8 mouse cellular contexts compared by ENCODE assay signal in the genomic region with DNA sequence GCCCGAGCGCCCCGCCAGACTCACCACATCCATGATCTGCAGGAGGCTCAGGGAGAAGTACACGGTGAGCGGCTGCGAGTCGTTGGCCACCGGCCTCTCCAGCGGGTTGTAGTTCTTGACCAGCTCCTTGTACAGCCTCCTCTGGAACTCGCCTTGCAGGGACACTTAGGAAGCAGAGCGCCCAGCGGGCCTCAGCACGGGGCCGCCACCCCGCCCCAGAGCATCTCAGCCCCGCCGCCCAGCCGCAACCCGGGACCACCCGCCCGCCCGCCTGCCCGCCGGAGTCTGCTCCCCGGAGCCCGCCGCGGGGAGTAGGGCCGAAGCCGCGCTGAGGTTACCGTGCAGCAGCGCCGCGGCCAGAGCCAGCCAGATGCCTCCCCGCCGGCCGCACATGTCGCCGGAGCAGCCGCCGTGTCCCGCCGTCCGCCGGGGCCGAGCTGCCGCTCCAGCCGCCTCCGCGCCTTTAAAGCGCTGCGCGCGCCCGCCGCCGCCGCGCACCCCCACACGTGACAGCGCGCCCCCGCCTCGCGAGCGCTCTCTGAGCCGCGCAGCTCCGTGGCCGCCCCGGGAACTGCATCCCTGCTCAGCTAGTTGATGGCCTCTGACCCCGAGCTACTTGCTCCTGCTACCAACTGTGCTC. TPM values are rescaled to one million over a fixed set of nuclear protein-coding genes. Genes with fewer than 3 reads are reported as not detected.
DNase-seq lines count a peak whose midpoint lies in the region; ATAC-seq and TF ChIP-seq lines count a peak whose summit lies in the region.

Chrna7 (minus strand) TSS at position 486 of the 640 bp plus-strand sequence.

- H3K4me2 ChIP-seq in liver, embryonic 14.5 days (ENCODE audit: low read depth), result peak within 1 kb of the TSS; percentile 54
- peak within 1 kb of the TSS; percentile 97 for H3K4me2 ChIP-seq in neural tube, embryonic 15.5 days

- H3K4me1 ChIP-seq in ES-Bruce4 (ENCODE audit: control insufficient read depth, insufficient read depth, low read length), result no peaks in the 10 kb centered on the region
- no peaks in the 10 kb centered on the region for H3K4me1 ChIP-seq in liver, embryonic 14.5 days (replicated peaks; ENCODE audit: control insufficient read depth in 2 of 2, insufficient read depth in 2 of 2, low read length in 1 of 2)
- H3K4me1 ChIP-seq in neural tube, embryonic 15.5 days, result peaks cover 17% of the 10 kb centered on the region

- intact Hi-C loops in heart, postnatal 36 days (cut with DNase I), result no loop called here

- WGBS in liver, embryonic 14.5 days (ENCODE audit: insufficient replicate concordance), result under 1% methylated on average over 69 of the region's 73 CpGs
- under 1% methylated on average over 65 of the region's 73 CpGs for WGBS in neural tube, embryonic 15.5 days

- H3K27me3 ChIP-seq in ES-Bruce4 (ENCODE audit: control insufficient read depth, insufficient read depth, low read length, poor library complexity, severe bottlenecking), result peaks cover 2% of the 10 kb centered on the region; the same call in 1 of the 2 replicates
- H3K27me3 ChIP-seq in liver, embryonic 14.5 days (ENCODE audit: control insufficient read depth, insufficient read depth, low read length), result peaks cover 17% of the 10 kb centered on the region
- no peaks in the 10 kb centered on the region for H3K27me3 ChIP-seq in neural tube, embryonic 15.5 days (replicated peaks)

- peak within 1 kb of the TSS; percentile 83 for H3K9ac ChIP-seq in ES-Bruce4 (ENCODE audit: low read depth, poor library complexity, severe bottlenecking)
- no peak within 1 kb of the TSS for H3K9ac ChIP-seq in liver, embryonic 14.5 days (replicated peaks)
- peak within 1 kb of the TSS; percentile 77 for H3K9ac ChIP-seq in neural tube, embryonic 15.5 days (replicated peaks)

- no peak within 1 kb of the TSS for H3K27ac ChIP-seq in ES-Bruce4 (ENCODE audit: insufficient read depth, low read length)
- H3K27ac ChIP-seq in liver, embryonic 14.5 days, result no peak within 1 kb of the TSS
- peak within 1 kb of the TSS; percentile 74 for H3K27ac ChIP-seq in neural tube, embryonic 15.5 days (replicated peaks)

- no peak for TF ChIP-seq POLR2A in ES-Bruce4 (IDR thresholded peaks at IDR 0.05; ENCODE audit: insufficient read depth, low read length)

- H3K4me3 ChIP-seq in ES-Bruce4 (ENCODE audit: low read depth, low read length), result peak within 1 kb of the TSS; percentile 91
- peak within 1 kb of the TSS; percentile 26 to 47 for H3K4me3 ChIP-seq in liver, embryonic 14.5 days (ENCODE audit: insufficient read depth in 1 of 2, low read depth in 2 of 2, low read length in 2 of 2)
- peak within 1 kb of the TSS; percentile 78 for H3K4me3 ChIP-seq in neural tube, embryonic 15.5 days (replicated peaks)

- peak; percentile 19 for TF ChIP-seq CTCF in ES-Bruce4 (IDR thresholded peaks at IDR 0.05; ENCODE audit: low read depth, low read length)
- TF ChIP-seq CTCF in liver, embryonic 14.5 days (IDR thresholded peaks at IDR 0.05; ENCODE audit: low read depth), result peak; percentile 36; the same call in 1 of the 2 replicates

- peak; percentile 89 for ATAC-seq in frontal cortex, adult (ENCODE audit: low TSS enrichment)
- peak; percentile 53; the same call in 1 of the 2 replicates for ATAC-seq in liver, embryonic 14.5 days (ENCODE audit: insufficient read depth)
- peak; percentile 96 for ATAC-seq in neural tube, embryonic 15.5 days (ENCODE audit: low FRiP score)

- no peak for TF ChIP-seq EP300 in ES-Bruce4 (IDR thresholded peaks at IDR 0.05; ENCODE audit: insufficient read depth, low read depth, low read length)
- TF ChIP-seq EP300 in liver, embryonic 14.5 days (IDR thresholded peaks at IDR 0.05; ENCODE audit: low read depth), result no peak

- no peaks in the 10 kb centered on the region for H3K9me3 ChIP-seq in ES-Bruce4 (replicated peaks; ENCODE audit: control insufficient read depth, insufficient read depth, low read length, poor library complexity, severe bottlenecking)
- no peaks in the 10 kb centered on the region for H3K9me3 ChIP-seq in liver, embryonic 14.5 days (ENCODE audit: control insufficient read depth, low read length)
- H3K9me3 ChIP-seq in neural tube, embryonic 15.5 days (replicated peaks), result no peaks in the 10 kb centered on the region

- peak; percentile 85 for DNase-seq in cerebellum, adult 8-10 months
- peak; percentile 55 to 63 for DNase-seq in heart, postnatal 36 days
- DNase-seq in layer of hippocampus, adult 11-12 months (ENCODE audit: low spot score), result peak; percentile 76
- peak in 1 of 3 experiments; percentile 2 for DNase-seq in liver, embryonic 14.5 days (ENCODE audit: low read depth in 3 of 3, low spot score in 3 of 3)
- DNase-seq in urinary bladder, adult 18-20 months (ENCODE audit: low spot score in 2 of 2), result peak; percentile 55 to 63

- no peaks in the 10 kb centered on the region for H3K36me3 ChIP-seq in ES-Bruce4 (ENCODE audit: control insufficient read depth, insufficient read depth, low read length, poor library complexity, severe bottlenecking)
- H3K36me3 ChIP-seq in liver, embryonic 14.5 days (replicated peaks; ENCODE audit: control insufficient read depth, insufficient read depth, low read depth), result no peaks in the 10 kb centered on the region
- no peaks in the 10 kb centered on the region for H3K36me3 ChIP-seq in neural tube, embryonic 15.5 days

RNA-seq across cellular contexts. Expression of gene Chrna7, which starts in this region (rescaled TPM):
- polyA plus RNA-seq in ES-Bruce4 (2011; ENCODE audit: insufficient read depth, insufficient read length, low read depth, missing spikeins), result 1.6 and 2.3 TPM in 2 replicates
- not detected for total RNA-seq in heart, postnatal 36 days (2021)
- 0.02 and 0.05 TPM in 2 replicates for polyA plus RNA-seq in liver, embryonic 14.5 days (2012; rRNA removed)
- not detected in 2 replicates for polyA plus RNA-seq in liver, embryonic 14.5 days (2014; fragmentation: Nextera tagmentation; extraction: Ambion mirVana)
- polyA plus RNA-seq in neural tube, embryonic 15.5 days (2015; fragmentation: Nextera tagmentation; extraction: Ambion mirVana), result 11.4 and 11.8 TPM in 2 replicates

Comparison
In these comparisons a context has a peak if more than half of its experiments do, and no peak if none do; other contexts are left out.
1. Peak in DNase-seq in heart, postnatal 36 days; RNA of the gene not detected or under 1 TPM.
2. Peak in ATAC-seq, H3K4me3 ChIP-seq and H3K4me2 ChIP-seq in liver, embryonic 14.5 days; RNA of the gene not detected or under 1 TPM.
3. H3K4me3 ChIP-seq: peak in every context shown above with its lines; median percentile 91 in ES-Bruce4; 78 in neural tube, embryonic 15.5 days; 36 in liver, embryonic 14.5 days.